Mouse (Mus musculus): ENCODE results near the gene Il1rl1. TPM values are rescaled to one million over a fixed set of nuclear protein-coding genes. Genes with fewer than 3 reads are reported as not detected.

The Il1rl1 gene
- polyA plus RNA-seq, 1 experiment, result 0.04 TPM

GRCm38 (mm10) chr1:40435936-40436335 is 6.6 kb downstream of the Il1rl1 start:
- H3K27ac ChIP-seq (ENCODE audit: control insufficient read depth, insufficient read depth, low read depth, low read length), result no peak overlapping the region
- no peaks in the 10 kb centered on the region for H3K36me3 ChIP-seq (ENCODE audit: control insufficient read depth, insufficient read depth, low read length)
- H3K27me3 ChIP-seq (ENCODE audit: control insufficient read depth, insufficient read depth, low read length), result no peaks in the 10 kb centered on the region
- H3K4me1 ChIP-seq (ENCODE audit: control insufficient read depth, insufficient read depth, low read length), result no peaks in the 10 kb centered on the region
- H3K4me3 ChIP-seq (ENCODE audit: control insufficient read depth, low read depth, low read length), result no peak overlapping the region
- TF ChIP-seq CTCF (IDR thresholded peaks at IDR 0.05; ENCODE audit: control insufficient read depth, insufficient read depth, insufficient replicate concordance, low read depth, low read length) (no peak), POLR2A (IDR thresholded peaks at IDR 0.05; ENCODE audit: control insufficient read depth, low read depth, low read length) (no peak)

DNA sequence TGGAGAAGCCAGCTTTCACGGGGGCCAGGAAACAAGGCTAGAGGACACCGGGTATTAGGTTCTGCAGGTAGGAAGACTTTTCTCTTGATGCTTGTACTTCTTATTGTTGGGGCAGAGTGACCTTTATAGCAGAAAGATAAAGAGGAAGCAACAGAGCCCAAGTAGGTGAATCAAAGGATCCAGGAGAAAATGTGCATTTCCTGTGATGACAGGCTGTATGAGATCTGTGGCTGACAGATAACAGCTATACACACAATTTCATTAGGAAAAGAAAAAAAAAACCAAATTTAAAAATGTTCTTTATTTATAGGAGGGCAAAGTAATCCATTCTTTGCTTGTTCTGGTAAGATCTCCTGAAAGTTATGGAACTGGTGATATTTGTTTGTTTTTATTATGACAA is 8.0 kb downstream of the Il1rl1 start:
- Histone ChIP-seq H3K4me3 (ENCODE audit: control insufficient read depth, low read depth, low read length) (no peak overlapping the region), H3K27me3 (ENCODE audit: control insufficient read depth, insufficient read depth, low read length) (no peaks in the 10 kb centered on the region), H3K36me3 (ENCODE audit: control insufficient read depth, insufficient read depth, low read length) (no peaks in the 10 kb centered on the region), H3K27ac (ENCODE audit: control insufficient read depth, insufficient read depth, low read depth, low read length) (no peak overlapping the region), H3K4me1 (ENCODE audit: control insufficient read depth, insufficient read depth, low read length) (no peaks in the 10 kb centered on the region)
- TF ChIP-seq CTCF (IDR thresholded peaks at IDR 0.05; ENCODE audit: control insufficient read depth, insufficient read depth, insufficient replicate concordance, low read depth, low read length) (no peak), POLR2A (IDR thresholded peaks at IDR 0.05; ENCODE audit: control insufficient read depth, low read depth, low read length) (no peak)

DNA sequence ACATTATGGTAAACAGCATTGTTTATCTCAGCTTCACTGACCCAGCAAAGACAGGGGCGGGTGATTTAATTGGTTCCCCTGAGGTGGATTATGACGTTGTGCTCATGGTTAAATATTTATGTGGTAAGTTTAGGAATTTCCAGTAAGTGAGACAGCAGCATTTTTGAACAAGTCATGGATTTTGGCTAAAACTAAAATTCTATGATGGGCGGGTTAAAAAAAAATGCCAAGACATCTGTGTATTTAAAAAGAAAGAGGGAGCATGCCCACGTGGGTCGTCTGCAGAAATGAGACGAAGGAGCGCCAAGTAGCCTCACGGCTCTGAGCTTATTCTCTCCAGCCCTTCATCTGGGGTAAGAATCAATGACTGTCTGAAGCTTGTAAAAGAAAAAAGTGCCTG is 10.1 kb downstream of the Il1rl1 start:
- no peak overlapping the region for H3K4me3 ChIP-seq (ENCODE audit: control insufficient read depth, low read depth, low read length)
- TF ChIP-seq CTCF (IDR thresholded peaks at IDR 0.05; ENCODE audit: control insufficient read depth, insufficient read depth, insufficient replicate concordance, low read depth, low read length), result no peak
- no peak for TF ChIP-seq POLR2A (IDR thresholded peaks at IDR 0.05; ENCODE audit: control insufficient read depth, low read depth, low read length)
- no peak overlapping the region for H3K27ac ChIP-seq (ENCODE audit: control insufficient read depth, insufficient read depth, low read depth, low read length)
- H3K36me3 ChIP-seq (ENCODE audit: control insufficient read depth, insufficient read depth, low read length), result no peaks in the 10 kb centered on the region
- H3K27me3 ChIP-seq (ENCODE audit: control insufficient read depth, insufficient read depth, low read length), result no peaks in the 10 kb centered on the region
- no peaks in the 10 kb centered on the region for H3K4me1 ChIP-seq (ENCODE audit: control insufficient read depth, insufficient read depth, low read length)

DNA sequence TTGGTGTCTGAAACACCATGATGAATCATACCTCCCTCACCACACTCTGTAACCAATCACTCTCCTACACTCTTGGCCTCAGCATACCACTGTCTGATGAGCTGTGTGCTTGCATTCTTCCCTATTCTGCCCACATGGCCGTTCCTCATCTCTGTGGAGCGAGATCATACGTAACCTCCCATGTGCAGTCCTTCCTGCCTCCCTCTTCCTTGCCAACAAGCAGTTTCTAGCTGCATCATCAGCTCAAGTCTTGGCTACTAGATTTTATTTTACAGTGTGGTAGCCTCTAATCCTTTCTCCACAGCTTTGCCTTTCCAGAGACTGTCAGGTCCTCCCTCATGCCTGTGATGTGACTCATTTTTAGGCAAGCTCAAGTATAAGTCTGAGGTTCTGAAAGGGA is 15.4 kb downstream of the Il1rl1 start:
- Histone ChIP-seq H3K36me3 (ENCODE audit: control insufficient read depth, insufficient read depth, low read length) (no peaks in the 10 kb centered on the region), H3K27me3 (ENCODE audit: control insufficient read depth, insufficient read depth, low read length) (no peaks in the 10 kb centered on the region), H3K27ac (ENCODE audit: control insufficient read depth, insufficient read depth, low read depth, low read length) (no peak overlapping the region), H3K4me3 (ENCODE audit: control insufficient read depth, low read depth, low read length) (no peak overlapping the region), H3K4me1 (ENCODE audit: control insufficient read depth, insufficient read depth, low read length) (no peaks in the 10 kb centered on the region)
- TF ChIP-seq POLR2A (IDR thresholded peaks at IDR 0.05; ENCODE audit: control insufficient read depth, low read depth, low read length), result no peak
- no peak for TF ChIP-seq CTCF (IDR thresholded peaks at IDR 0.05; ENCODE audit: control insufficient read depth, insufficient read depth, insufficient replicate concordance, low read depth, low read length)

DNA sequence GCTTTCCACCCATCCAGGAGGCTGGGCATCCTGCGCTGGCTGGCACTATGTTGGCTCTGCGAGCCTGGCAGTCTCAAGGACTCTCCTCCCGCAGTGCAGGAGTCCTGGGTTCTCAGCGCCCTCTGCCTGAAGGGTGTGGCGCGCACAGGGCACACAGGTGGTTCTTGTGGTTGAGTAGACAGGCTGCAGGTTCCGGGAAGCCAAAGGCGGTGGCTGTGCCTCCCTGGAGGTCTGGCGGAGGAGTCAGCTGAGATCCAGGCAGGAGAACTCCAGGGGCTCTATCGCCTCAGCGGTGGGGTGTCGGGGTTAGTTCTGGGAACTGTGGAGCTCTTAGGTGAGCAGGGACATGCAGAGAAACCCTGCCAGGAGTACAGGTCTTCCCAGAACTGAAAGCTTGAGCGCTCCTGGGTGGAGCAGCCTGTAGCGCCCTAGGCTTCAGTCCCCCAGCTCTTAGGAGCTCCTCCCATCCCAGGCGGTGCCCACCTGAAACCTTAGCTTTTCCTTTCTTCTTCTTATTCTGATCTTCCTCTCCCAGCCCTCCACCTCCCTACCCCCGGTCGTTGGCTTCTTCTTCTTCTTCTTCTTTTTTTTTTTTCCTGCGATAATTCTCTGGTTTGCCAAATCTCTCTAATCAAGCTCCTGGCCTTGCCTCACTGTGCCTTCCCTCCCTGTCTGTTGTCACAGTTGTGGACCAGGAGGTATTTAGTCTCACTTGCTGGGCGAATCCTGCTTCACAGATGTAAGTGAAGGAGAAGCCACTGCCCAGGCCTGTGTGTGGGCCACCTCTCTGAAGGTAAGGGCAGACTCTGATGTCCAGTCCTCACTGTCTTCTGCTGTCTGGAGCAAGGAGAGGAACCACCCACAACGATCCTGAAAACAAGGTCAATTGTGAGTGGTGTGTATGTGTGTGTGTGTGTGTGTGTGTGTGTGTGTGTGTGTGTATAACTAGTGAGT is 36.4 kb downstream of the Il1rl1 start, which contains the start of gene Il18r1:
Il18r1 (plus strand) TSS at position 76 of the 954 bp plus-strand sequence.
- no peak for TF ChIP-seq CTCF (IDR thresholded peaks at IDR 0.05; ENCODE audit: control insufficient read depth, insufficient read depth, insufficient replicate concordance, low read depth, low read length)
- TF ChIP-seq POLR2A (IDR thresholded peaks at IDR 0.05; ENCODE audit: control insufficient read depth, low read depth, low read length), result no peak

DNA sequence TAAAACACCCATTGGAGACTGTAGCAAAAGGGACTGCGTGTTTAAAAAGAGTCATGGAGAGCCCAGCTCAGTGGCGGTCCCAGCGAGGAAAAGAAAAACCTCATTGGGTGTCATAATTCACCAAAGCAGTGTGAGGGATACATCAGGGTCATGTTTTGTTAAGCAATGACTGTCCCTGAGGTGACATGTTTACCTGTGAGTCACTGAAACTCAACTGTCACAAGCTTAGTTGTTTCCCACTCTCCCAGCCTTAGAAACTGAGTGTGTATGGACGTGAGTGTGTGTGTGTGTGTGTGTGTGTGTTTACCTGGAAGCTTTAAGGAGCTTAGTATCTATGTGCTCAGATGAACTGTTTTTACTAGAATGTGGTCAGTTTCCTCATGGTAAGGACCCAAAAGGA is 37.9 kb downstream of the Il1rl1 start:
- Histone ChIP-seq H3K27me3 (ENCODE audit: control insufficient read depth, insufficient read depth, low read length) (no peaks in the 10 kb centered on the region), H3K27ac (ENCODE audit: control insufficient read depth, insufficient read depth, low read depth, low read length) (no peak overlapping the region), H3K36me3 (ENCODE audit: control insufficient read depth, insufficient read depth, low read length) (no peaks in the 10 kb centered on the region), H3K4me3 (ENCODE audit: control insufficient read depth, low read depth, low read length) (no peak overlapping the region), H3K4me1 (ENCODE audit: control insufficient read depth, insufficient read depth, low read length) (peaks cover 2% of the 10 kb centered on the region; the same call in 1 of the 2 replicates)
- TF ChIP-seq CTCF (IDR thresholded peaks at IDR 0.05; ENCODE audit: control insufficient read depth, insufficient read depth, insufficient replicate concordance, low read depth, low read length) (no peak), POLR2A (IDR thresholded peaks at IDR 0.05; ENCODE audit: control insufficient read depth, low read depth, low read length) (no peak)

More for the DNA sequence above, 36.4 kb downstream of the Il1rl1 start, which contains the start of gene Il18r1:
- Histone ChIP-seq H3K36me3 (ENCODE audit: control insufficient read depth, insufficient read depth, low read length) (no peaks in the 10 kb centered on the region), H3K27me3 (ENCODE audit: control insufficient read depth, insufficient read depth, low read length) (no peaks in the 10 kb centered on the region), H3K4me3 (ENCODE audit: control insufficient read depth, low read depth, low read length) (no peak within 1 kb of the TSS), H3K4me1 (ENCODE audit: control insufficient read depth, insufficient read depth, low read length) (peaks cover 2% of the 10 kb centered on the region; the same call in 1 of the 2 replicates), H3K27ac (ENCODE audit: control insufficient read depth, insufficient read depth, low read depth, low read length) (no peak within 1 kb of the TSS)

DNA sequence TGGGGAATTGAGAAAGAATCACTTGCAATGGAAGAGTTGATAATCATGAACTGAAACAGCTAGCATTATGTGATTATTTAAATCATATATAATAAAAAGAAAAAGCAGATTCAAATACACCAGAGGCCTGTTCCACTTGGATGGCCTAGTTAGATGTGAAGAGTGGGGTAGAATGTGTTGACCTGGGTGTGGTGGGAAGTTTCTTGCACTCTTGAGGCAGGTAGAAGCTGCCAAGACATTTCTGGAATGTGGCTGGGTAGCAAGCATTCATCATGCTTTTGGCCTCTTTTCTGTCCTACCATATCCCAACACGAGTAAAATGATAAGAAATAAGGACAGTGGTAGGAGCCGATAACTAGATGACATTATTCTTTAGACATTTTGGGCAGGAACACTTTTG is 39.4 kb downstream of the Il1rl1 start:
- H3K27ac ChIP-seq (ENCODE audit: control insufficient read depth, insufficient read depth, low read depth, low read length), result no peak overlapping the region
- no peaks in the 10 kb centered on the region for H3K27me3 ChIP-seq (ENCODE audit: control insufficient read depth, insufficient read depth, low read length)
- H3K4me3 ChIP-seq (ENCODE audit: control insufficient read depth, low read depth, low read length), result no peak overlapping the region
- TF ChIP-seq CTCF (IDR thresholded peaks at IDR 0.05; ENCODE audit: control insufficient read depth, insufficient read depth, insufficient replicate concordance, low read depth, low read length) (no peak), POLR2A (IDR thresholded peaks at IDR 0.05; ENCODE audit: control insufficient read depth, low read depth, low read length) (no peak)
- no peaks in the 10 kb centered on the region for H3K36me3 ChIP-seq (ENCODE audit: control insufficient read depth, insufficient read depth, low read length)
- peaks cover 2% of the 10 kb centered on the region; the same call in 1 of the 2 replicates for H3K4me1 ChIP-seq (ENCODE audit: control insufficient read depth, insufficient read depth, low read length)

Measured in testis, adult 2 months (tissue).